Mouse (Mus musculus) erythroblast, embryonic 14.5 days (primary cell): ENCODE results near the gene Eif3c.

Experiments
- GATA1 ChIP-seq: IDR thresholded peaks from 2 replicates; pipeline ENCODE4 v1.6.1; 2012; ENCODE audit warnings: low read length, inconsistent platforms, mixed read lengths
- TAL1 ChIP-seq: IDR thresholded peaks from 3 replicates; pipeline ENCODE4 v1.6.1; 2012; ENCODE audit warnings: low read length, inconsistent platforms, mixed read lengths

GRCm38 (mm10) chr7:126511287-126511686, 54.9 kb downstream of the Eif3c start:
- TF ChIP-seq TAL1 (no peak), GATA1 (no peak)
